Mouse (Mus musculus) liver, adult (tissue): ENCODE measurements around the gene Gm4779.

ENCODE experiments used
- GATA4 ChIP-seq: IDR thresholded peaks from 2 replicates; pipeline ENCODE4 v1.6.1; 2014; ENCODE audit warnings: mild to moderate bottlenecking, low read length; ENCODE audit not compliant: insufficient replicate concordance

Gene Gm4779

DNA sequence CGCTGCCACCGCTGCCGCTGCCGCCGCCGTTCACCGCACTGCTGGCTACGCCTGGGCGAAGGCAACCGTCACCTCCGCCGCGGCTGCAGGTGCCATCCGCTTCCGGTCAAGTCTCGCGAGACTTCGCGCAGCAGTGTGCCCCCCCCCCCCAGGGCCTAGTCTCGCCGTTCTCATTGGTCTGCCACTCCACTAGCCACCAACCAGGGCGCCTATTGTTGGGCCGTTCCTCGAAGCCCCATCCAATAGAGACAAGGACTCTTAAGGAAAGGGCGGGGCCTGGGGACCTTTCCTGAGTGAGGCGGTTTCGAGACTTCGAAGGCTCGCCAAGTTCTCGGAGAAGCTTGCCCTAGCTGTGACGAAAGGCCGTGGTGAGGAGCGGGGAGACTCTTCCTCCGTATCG, at the start of gene Gm4779, which contains the start of gene 8030474K03Rik:
TSS of gene Gm4779 (minus strand) at position 82 of the 400 bp plus-strand sequence.
TSS of gene 8030474K03Rik (plus strand) at position 315 of the 400 bp plus-strand sequence.
- TF ChIP-seq GATA4, result no peak

DNA sequence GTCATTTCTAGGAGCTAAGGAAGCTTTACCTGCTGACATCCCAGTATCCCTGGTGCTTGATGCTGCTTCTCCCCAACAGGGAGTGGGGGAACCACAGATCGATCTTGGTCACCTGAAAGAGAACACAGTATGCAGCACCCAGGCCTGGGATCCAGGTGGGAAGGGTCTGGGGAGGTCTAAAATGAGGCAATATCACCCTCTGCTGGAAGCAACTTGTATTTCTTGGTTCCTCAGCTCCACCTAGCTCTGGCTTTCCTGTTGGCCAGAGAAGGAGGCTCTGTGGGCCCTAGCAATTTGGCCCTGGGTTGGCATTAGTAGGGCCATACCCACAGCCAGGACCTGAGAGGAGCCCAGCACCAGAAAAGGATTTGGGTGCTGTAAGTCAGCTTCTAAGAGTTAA, 24.9 kb upstream of the Gm4779 start:
- TF ChIP-seq GATA4, result no peak

- no peak for TF ChIP-seq GATA4
Observed at GRCm38 (mm10) chrX:101811750-101812149, 17.5 kb upstream of the Gm4779 start.

DNA sequence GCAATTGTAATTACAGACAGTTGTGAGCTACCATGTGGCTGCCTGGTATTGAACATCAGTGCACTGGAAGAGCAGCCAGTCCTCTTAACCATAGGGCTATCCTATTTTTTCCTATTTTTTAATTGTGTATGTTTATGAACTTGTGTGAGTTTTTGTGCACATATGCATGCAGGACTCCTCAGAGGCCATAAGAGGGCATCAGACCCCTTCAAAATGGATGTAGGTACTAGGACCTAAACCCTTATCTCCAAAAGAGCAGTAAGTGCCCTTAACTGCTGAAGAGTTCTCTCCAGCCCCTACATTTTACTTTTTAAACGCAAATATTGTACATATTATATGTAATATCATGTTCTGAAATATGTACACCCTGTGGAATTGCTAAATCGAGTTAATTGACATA, 11.3 kb upstream of the Gm4779 start:
- no peak for TF ChIP-seq GATA4

- TF ChIP-seq GATA4, result no peak
Observed at GRCm38 (mm10) chrX:101791551-101791950, 2.7 kb downstream of the Gm4779 start.

- no peak for TF ChIP-seq GATA4
Observed at GRCm38 (mm10) chrX:101772035-101772434, 22.2 kb downstream of the Gm4779 start.

- TF ChIP-seq GATA4, result no peak
Observed at GRCm38 (mm10) chrX:101770307-101770706, 23.9 kb downstream of the Gm4779 start.

GRCm38 (mm10) chrX:101769478-101769877, 24.7 kb downstream of the Gm4779 start:
- TF ChIP-seq GATA4, result no peak

DNA sequence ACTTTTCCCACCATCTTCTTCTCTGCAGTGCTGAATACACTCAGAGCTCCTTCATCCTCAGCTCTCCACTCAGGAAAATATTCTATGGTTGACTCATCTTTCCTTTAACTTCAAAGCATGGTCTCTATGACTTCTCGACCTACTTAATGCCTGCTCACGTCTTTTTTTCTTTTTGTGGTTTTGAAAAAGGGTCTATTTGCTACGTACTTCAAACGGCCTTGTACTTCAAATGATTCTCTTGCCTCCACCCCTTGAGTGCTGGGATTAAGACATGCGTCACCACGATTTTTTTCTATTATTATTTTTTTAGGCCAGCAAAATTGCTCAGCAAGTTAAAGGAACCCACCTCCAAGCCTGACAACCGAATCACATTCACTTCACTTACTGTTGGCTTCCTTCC, 26.9 kb downstream of the Gm4779 start:
- TF ChIP-seq GATA4, result no peak

DNA sequence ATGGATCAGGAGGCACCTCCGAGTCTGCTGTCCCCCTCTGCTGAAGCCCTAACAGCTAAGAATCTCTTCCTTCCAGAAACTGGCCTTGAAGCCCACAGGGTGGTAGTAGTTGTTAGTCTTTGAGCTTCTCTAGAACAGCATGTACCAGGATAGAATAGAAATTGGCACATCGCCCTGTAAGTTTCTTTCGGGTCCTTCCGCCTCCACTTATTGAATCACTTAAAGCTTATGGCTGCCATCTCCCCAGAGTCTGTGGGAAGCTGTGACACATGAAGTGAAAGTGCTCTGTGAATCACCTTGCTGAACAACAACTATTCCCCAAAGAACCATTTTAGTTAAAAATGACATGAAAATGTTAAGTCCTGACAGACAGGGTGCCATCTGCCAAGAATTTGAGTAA, 29.1 kb downstream of the Gm4779 start:
- TF ChIP-seq GATA4, result no peak

DNA sequence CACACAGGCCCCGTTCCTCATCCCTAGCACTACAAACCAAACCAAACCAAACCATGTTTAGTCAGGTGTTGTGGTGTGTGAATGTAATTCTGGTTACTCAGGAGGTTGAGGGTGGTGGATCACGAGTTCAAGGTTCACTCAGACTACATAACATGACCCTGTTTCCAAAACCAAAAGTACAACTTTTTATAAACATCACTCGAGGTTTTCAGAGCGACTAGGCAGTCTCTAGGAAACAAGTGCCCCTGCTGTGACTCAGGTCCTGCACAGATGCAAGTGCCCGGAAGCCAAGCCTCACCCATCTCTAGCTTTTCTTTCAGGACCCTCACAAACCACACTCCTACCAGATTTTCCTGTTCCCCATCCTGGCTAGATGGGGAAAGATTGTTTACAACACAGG, 29.6 kb downstream of the Gm4779 start:
- TF ChIP-seq GATA4, result no peak

DNA sequence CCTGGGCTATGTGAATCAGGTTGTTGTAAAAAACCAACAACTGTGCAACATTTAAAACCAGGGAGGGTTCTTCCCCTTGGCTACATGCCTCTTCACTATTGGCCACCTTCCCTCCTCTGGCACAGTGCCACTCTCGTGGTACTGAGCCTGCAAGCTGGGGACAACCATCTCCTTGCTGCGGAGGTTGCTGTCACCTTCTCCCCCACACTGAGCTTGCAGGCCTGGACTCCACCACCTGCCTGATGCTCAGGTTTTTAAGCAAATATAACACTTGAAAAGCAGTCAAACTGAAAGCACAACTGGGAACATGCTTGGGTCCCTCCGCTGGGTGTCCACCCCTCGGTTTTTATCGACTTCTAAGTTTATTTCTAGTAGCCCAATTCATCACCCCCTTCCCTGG, 39.7 kb downstream of the Gm4779 start:
- no peak for TF ChIP-seq GATA4

GRCm38 (mm10) chrX:101750144-101750543, 44.1 kb downstream of the Gm4779 start:
- no peak for TF ChIP-seq GATA4

DNA sequence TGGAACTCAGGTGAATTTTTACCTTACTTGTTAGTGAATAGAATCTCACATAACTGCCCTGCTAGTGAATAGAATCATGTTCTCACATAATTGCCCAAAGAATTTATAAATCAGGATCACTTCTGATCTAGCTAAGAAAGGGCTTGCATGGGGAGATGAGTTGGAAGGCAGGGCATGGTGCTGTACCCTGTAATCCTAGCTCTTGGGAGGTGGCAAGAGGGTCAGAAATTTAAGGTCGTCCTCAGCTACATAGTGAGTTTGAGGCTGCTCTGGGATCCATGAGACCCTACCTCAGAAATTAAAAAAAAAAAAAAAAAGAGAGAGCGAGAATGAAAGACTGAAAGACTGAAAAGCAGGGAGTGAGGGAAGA, 53.2 kb downstream of the Gm4779 start:
- TF ChIP-seq GATA4, result no peak

DNA sequence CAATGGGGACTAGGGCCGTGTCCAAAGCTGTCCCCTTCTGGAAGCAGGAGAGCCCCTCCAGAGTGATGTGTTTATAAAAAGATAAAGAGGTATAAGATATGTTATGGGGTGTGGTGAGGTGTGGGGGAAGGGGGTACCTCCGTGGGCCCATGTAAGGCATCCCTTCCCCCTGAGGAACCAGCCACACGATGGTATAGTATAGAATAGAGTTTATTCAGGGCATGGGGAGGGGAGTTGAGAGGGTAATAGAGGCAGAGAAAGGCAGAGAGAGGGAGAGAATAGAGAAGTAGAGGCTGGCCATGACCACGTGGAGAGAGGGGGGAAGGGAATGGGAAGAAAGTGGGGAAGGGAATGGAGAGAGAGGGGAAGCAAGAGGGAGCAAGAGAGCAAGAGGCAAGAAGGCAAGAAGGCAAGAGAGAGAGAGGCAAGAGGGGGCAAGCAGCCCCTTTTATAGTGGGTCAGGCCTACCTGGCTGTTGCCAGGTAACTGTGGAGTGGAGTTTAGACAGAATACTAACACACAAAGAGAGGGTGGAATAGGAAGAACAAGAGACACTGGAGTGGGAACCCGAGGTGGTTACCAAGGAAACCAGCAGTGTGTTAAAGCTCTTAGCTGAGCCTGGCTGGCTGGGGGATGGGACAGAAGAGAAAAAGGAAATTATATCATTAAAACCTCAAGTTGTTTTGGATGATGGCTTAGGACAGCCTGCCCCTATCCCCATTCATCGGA, 53.7 kb downstream of the Gm4779 start:
- no peak for TF ChIP-seq GATA4
